Comparison of ENCODE assay signal across 12 mouse cellular contexts in genomic region chr17:46835093-46835715, GRCm38 (mm10). TPM values are rescaled to one million over a fixed set of nuclear protein-coding genes. Genes with fewer than 3 reads are reported as not detected.
A peak's percentile ranks its signal among the peaks of the same experiment; 100 is the strongest.
DNase-seq lines count a peak whose midpoint lies in the region; ATAC-seq and TF ChIP-seq lines count a peak whose summit lies in the region.
"Had no signal": no experiment of that assay in that cellular context is flagged by ENCODE, and none has a peak within 500 bp of the region (broad histone marks: within the 10 kb centered on the region; RNA-seq: fewer than 3 reads in every experiment).

No protein-coding gene starts in this region.

- peaks cover 16% of the 10 kb centered on the region for H3K4me1 ChIP-seq in lung, adult 2 months (ENCODE audit: control insufficient read depth, insufficient read depth, low read length)

- intact Hi-C loops in left cerebral cortex, postnatal 4 days (cut with DNase I) = no loop called here

- ATAC-seq in activated CD4-positive, CD25-positive, alpha-beta regulatory T cell, adult 4 months = peak; percentile 99

- H3K4me3 ChIP-seq in lung, adult 2 months (replicated peaks; ENCODE audit: extremely low read depth, low read depth, low read length) = no peak overlapping the region

- WGBS in lung, adult 2 months = 72% methylated on average over 6 of the region's 6 CpGs

- DNase-seq in lung, adult 18-20 months = peak; percentile 20 to 36
- no peak for DNase-seq in lung, adult 2 months
- DNase-seq in lung, postnatal 10 days = peak; percentile 34
- DNase-seq in thymus, postnatal 14 days = peak; percentile 59
- no peak for DNase-seq in yolk sac, embryonic 10.5 days (ENCODE audit: low spot score)
- no peak for DNase-seq in left cerebral cortex, postnatal 4 days
- DNase-seq in gastrocnemius, adult 18-20 months (ENCODE audit: low spot score) = no peak
- DNase-seq: adrenal gland, postnatal 14 days; cerebellum, adult 8-10 months; kidney, adult 18-20 months; layer of hippocampus, postnatal 36 days had no signal

- TF ChIP-seq CTCF in lung, adult 2 months (IDR thresholded peaks at IDR 0.05; ENCODE audit: insufficient read depth, low read length) = no peak

- TF ChIP-seq POLR2A in lung, adult 2 months (IDR thresholded peaks at IDR 0.05; ENCODE audit: borderline replicate concordance, extremely low read depth, low read depth, low read length) = no peak

RNA-seq across cellular contexts. Expression of gene Bicral, which starts 23.1 kb away (rescaled TPM):
- polyA plus RNA-seq in lung, adult 2 months (2012; rRNA removed) = 11.8 and 16.3 TPM in 2 replicates
- polyA plus RNA-seq in activated CD4-positive, CD25-positive, alpha-beta regulatory T cell, adult 4 months (2017; shearing (Covaris generic)) = 1 to 10 TPM; 8.3 to 8.5 TPM
- 10 to 100 TPM; 42.2 to 45.3 TPM for total RNA-seq in left cerebral cortex, postnatal 4 days (2021)
- total RNA-seq in gastrocnemius, adult 18-20 months (2021) = 10 to 100 TPM in 1 of 2 experiments, 1 to 10 TPM in 1; 9.3 to 13.7 TPM

RNA-seq across cellular contexts. Expression of gene Rpl7l1, which starts 52.7 kb away (rescaled TPM):
- 14.3 and 21.6 TPM in 2 replicates for polyA plus RNA-seq in lung, adult 2 months (2012; rRNA removed)
- polyA plus RNA-seq in activated CD4-positive, CD25-positive, alpha-beta regulatory T cell, adult 4 months (2017; shearing (Covaris generic)) = 100 to 1,000 TPM; 144 to 146 TPM
- 10 to 100 TPM; 47.3 to 58.3 TPM for total RNA-seq in left cerebral cortex, postnatal 4 days (2021)
- 10 to 100 TPM; 36.7 to 37.9 TPM for total RNA-seq in gastrocnemius, adult 18-20 months (2021)

RNA-seq across cellular contexts. Expression of gene Tbcc, which starts 55.3 kb away (rescaled TPM):
- polyA plus RNA-seq in lung, adult 2 months (2012; rRNA removed) = 17.9 and 20.8 TPM in 2 replicates
- polyA plus RNA-seq in activated CD4-positive, CD25-positive, alpha-beta regulatory T cell, adult 4 months (2017; shearing (Covaris generic)) = 10 to 100 TPM; 10.4 to 12.4 TPM
- total RNA-seq in left cerebral cortex, postnatal 4 days (2021) = 10 to 100 TPM; 23.4 to 28.5 TPM
- 1 to 10 TPM; 7.1 to 7.4 TPM for total RNA-seq in gastrocnemius, adult 18-20 months (2021)

Comparison
In these comparisons a context has a peak if more than half of its experiments do, and no peak if none do; other contexts are left out.
1. DNase-seq: peak in lung, adult 18-20 months (2 of 2), lung, postnatal 10 days (single experiment) and thymus, postnatal 14 days (single experiment); none in lung, adult 2 months (single experiment), yolk sac, embryonic 10.5 days (single experiment), left cerebral cortex, postnatal 4 days (single experiment) and gastrocnemius, adult 18-20 months (single experiment).